Mouse (Mus musculus): ENCODE measurements around the gene Spsb1.
A peak's percentile ranks its signal among the peaks of the same experiment; 100 is the strongest.

The Spsb1 gene

DNA sequence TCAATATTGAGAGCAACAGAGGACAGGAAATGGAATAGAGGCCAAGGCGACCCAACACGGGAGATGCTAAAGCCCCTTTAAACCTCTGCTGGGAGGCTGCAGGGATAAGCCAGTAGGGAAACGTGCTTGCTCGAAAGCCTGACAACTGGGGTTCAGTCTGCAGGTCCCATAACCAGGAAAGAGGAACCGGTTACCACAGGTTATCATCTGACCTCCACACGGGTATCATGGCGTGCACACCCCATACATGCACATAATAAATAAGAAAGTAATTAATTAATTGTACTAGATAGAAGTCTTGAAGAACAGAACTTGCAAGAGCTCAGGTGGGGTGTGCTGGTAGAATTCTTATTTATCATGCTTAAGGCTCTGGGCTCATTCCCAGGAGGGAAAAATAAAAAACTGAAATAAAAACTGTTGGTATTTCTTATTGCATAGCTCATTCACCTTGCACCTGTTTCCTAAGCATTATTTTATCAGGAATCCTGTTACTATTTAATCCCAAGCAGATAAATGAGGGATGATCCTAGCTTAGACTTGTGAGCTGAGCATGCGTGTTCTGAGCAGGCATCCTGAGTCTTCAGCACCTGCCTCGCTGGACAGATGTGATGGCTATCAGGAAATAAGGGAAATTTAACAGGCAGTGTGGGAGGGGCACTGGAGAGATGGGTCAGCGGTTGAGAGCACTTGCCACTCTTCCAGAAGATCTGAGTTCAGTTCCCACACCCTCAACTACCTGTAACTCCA is 32.0 kb upstream of the Spsb1 start:
- no peak for DNase-seq (ENCODE audit: low spot score in 2 of 2)

DNA sequence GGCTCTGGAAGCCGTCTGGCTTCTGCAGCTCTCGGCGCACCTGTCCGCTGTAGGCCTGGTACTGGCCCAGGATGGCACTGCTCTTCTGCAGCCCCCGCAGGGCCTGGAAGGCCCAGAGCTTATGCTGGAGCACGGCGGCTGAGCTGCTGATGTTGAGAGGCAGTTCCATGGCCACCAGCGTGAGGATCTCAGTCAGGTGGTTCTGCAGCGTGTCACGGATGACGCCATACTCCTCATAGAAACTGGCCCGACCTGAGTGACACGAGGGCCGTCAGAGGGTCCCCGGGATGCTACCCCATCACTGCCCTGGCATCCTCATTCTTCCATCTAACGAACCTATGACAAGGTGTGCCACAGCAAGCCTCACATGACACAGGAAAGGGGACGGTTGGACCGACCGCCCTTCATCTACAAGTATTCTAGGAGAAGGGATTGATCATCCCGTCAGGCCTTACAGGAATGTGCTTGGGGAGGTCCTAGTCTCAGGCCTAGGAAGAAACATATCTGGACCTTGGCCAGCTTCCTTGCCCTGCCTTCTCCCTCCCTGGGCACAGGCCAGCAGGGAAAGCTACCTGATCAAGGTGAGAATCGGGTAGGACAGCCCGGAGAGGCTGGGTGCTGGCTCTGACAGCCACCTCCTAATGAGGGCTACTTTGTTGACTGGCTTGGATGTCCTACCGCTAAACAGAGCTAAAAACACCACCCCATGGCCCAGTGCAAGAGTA is 29.2 kb upstream of the Spsb1 start:
- no peak for DNase-seq (ENCODE audit: low spot score in 2 of 2)

DNA sequence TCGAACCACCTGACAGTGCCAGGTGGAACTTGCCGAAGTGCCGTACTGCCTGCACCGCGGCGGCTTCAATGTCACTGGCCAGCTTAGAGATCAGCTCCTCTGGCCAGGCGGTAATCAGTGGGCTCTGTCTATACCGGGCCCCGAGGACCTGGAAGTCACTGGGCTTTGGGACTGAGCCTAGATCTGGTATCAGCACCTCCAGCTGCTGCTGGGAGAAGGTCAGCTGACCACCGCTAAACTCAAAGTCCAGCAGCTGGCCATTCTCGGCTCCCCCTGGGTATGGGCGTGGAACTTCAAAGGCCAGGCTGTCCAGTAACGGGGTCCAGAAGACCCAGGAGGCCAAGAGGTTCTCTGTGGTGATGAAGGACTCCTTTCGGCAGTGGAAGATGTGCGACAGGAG is 27.3 kb upstream of the Spsb1 start:
- DNase-seq (ENCODE audit: low spot score in 2 of 2), result no peak

DNA sequence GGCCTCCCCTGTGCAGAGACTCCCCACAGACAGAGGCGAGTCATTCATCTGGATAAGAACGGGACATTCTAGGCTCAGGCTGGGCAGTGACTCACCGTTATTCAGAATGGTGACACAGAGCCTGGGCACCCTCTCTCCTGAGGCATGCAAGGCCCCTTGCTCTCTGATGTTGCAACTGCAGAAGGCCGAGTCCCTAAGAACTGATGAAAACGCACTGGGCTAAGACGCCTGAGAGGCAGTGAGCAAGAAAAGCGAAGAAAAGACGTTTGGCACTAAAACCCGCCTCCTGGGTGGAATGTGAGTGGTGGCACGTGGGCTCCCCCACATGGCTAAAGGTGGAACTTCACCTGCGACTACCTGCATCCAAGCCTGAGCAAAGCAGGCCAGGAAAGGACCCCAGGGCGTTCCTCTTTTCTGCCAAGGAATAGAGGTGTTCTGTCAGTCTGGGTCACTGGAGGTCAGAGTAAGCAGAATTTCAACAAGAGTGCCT is 25.0 kb upstream of the Spsb1 start:
- peak; percentile 86 to 90 for DNase-seq (ENCODE audit: low spot score in 2 of 2)

DNA sequence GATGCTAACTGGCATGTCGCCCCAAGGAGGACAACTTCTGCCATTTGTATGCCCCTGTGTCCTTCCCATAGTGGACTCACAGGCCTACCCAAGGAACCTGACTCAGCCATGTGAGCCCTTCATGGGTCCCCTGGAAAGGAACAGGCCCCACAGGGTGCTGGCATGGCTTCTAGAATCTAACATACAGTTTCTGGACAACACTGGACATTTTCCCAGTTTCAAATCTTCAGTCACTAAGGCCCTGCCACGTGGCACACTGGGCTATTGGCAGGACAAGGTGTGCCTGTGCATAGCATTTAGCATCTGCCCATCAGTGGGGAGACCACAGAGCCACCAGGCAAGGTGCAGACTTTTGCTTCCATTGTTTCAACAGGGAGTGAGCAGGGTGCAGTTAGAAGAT is 24.0 kb upstream of the Spsb1 start:
- DNase-seq (ENCODE audit: low spot score in 2 of 2), result no peak

DNA sequence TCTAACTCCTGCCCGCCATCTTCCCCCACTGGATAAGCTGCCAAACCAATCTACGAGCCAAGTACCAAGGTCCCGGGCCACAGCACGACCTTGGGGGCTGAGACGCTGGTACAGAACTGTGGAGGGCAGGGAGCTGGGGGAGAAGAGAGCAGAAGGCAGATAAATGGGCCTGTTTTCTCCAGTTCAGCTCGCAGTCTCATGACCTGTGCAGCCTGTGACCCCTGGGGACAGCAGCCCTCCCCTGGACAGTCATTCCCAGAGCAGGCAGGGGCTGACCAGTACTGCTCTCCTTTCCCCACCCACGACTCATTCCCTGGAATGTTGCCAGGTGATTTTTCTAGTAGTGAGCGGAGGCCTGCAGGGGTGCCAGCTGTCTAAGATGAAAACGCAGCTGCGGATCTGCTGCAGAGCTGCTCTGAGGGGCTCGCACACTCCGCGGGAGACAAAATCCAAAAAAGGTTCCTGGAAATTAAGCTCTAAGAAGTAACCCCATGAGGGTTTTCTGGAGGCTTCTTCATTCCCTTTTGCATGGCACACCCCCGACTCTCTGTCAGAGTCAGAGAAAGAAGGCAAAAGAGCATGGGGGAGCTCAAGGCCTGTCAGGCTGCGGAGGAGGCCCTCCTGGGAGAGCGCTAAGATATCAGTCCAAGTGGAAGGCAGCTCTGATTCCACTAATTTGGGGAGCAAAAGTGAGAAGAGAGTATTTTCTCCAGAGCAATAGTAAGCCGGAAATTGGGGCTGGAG is 23.1 kb upstream of the Spsb1 start:
- DNase-seq (ENCODE audit: low spot score in 2 of 2), result peak in 1 of 2 experiments; percentile 58

DNA sequence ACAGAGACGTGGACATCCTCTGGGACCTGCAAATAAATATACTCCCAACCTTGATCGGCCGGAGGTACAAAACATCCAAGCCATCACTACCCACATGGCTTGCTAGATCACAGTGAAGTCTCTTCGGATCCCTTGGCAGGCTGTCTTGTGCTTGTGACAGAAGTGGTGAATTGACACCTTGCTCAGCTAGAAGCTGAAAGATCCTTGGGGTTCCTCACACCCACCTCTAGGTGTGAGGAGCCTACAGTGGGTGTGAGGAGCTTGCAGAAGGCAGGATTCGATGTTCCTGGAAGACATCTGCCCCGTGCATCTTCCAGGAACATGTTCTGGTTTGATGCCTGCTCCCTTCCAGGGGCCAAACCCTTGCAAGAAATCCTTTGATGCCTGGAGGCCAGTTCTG is 22.3 kb upstream of the Spsb1 start:
- no peak for DNase-seq (ENCODE audit: low spot score in 2 of 2)

DNA sequence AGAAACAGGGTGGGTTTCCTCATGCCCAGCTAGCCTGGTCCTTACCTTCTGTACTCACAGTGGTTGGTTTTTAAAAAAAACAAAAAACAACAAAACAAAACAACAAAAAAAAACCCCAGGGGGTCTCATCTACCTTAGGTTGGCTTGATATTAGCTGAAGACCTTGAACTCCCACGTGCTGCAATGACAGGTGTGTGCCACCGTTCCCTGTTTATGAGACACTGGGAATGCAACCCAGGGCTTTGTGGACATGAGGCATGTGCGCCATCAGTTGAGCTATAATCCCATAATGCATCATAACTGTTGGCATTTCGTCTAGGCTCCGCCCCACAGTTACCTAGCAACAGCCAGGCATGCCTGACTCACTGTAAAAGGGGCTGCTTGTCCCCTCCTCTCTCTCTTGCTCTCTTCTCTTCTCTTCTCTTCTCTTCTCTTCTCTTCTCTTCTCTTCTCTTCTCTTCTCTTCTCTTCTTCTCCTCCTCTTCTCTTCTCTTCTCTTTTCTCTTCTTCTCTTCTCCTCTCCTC is 20.9 kb upstream of the Spsb1 start:
- DNase-seq (ENCODE audit: low spot score in 2 of 2), result no peak

DNA sequence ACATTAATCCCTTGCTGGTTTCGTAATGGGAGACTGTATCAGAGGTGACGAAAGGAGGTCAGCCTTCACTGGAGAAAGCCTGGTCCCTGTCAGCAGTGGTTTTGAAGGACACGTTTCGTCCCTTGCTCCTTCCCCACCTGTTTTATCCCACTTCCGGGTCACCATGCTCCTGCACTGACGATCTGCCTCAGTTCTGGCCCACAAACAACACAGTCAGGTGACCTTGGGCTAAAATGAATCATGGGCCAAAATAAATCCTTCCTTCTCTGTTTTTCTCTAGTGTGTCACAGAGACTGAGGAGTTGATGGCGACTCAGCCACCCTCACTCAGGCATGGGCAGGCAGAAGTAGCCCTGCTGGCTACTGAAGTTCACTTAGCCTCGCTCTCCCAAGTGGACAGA is 20.4 kb upstream of the Spsb1 start:
- no peak for DNase-seq (ENCODE audit: low spot score in 2 of 2)

DNA sequence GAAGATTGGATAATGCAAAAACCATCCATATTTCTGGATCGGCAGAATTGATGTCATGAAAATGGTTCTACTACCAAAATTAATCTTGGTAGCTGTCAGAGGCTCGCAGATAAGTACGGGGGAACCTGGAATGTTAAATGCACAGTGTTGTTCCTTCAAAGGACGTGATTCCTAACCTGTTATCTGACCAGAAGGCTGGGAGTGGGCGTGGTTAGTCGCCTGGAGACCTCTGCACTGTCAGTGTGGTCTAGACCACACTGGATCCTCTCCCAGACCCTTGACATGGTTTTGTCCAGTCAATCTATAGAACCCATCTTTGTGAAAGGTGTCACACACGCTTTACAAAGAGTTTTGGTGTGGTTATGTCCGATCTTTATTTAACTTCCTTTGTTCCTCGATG is 16.6 kb upstream of the Spsb1 start:
- DNase-seq (ENCODE audit: low spot score in 2 of 2), result no peak

DNA sequence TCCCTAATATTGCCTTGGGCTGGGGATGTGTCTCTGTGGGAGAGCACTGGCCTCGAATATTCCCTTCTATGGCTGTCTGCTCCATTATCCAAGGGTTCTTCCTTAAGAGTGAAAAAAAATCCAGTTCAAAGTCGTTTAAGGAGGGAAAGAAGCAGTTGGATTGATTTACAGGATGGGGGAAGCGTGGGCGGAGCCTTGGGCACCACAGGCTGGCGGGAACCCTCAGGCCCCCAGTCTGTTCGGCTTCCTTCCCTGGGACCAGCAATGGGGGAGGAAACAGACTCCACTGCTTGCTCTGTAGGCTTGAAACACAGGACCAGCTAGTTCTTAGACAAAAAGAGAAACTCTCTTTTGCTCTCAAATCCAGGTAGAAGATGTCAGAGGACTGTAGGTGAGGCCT is 13.7 kb upstream of the Spsb1 start:
- DNase-seq (ENCODE audit: low spot score in 2 of 2), result no peak

DNA sequence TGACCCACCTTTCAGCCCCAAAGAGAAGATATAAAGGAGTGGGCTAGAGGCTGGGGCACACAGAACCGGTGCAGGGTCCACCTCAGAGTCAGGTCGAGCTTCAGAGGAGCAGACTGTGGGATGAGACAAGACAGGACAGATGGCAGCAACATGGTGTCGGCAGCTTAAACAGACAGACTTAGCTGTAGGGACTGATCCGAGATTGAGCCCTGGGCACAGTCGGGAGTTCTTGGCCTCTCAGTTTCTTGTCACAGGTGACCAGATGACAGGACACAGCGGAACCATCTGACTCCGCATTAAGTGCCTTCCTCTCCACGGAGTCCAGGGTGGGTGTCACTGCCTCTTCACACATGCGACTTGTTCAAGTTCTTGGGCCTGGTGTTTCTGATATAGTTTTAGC is 12.1 kb upstream of the Spsb1 start:
- no peak for DNase-seq (ENCODE audit: low spot score in 2 of 2)

DNA sequence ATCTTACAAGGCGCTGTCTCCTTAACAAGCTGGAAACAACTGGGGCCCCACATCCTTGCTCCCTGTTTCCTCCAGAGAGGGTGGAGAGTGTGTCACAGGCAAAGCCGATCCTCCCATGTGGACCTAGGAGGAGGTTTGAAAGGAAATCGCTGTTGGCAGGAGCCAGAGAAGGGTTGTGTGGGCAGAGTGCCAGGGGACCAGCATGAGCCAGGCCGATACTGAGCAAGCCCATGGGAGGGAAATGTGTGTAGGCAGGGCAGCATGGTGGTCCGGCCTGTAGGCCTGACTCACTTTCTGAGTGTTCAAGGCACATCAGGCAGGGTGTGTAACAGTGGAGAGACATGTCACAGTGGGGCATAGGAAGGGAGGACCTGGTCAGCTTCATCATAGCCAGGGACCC is 11.4 kb upstream of the Spsb1 start:
- DNase-seq (ENCODE audit: low spot score in 2 of 2), result peak; percentile 64 to 72

DNA sequence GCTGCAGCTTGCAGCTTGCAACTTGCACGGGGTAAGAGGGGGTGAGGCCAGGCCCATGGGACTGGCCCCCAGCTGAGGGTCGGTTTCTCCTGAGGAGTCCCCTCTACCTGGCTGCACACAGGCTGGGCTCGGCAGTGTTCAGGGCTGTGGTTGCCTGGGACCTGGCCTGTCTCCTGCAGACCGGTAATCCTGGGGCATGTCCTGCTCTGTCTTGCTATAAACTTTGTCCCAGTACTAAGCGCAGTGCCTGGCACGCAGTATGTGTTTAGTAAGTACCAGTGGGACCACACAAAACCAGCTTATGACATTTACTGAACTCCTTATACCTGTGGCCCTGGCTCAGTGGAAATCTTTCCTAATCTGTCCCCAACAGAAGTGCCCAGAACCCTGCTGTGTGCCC is 10.8 kb upstream of the Spsb1 start:
- DNase-seq (ENCODE audit: low spot score in 2 of 2), result no peak

DNA sequence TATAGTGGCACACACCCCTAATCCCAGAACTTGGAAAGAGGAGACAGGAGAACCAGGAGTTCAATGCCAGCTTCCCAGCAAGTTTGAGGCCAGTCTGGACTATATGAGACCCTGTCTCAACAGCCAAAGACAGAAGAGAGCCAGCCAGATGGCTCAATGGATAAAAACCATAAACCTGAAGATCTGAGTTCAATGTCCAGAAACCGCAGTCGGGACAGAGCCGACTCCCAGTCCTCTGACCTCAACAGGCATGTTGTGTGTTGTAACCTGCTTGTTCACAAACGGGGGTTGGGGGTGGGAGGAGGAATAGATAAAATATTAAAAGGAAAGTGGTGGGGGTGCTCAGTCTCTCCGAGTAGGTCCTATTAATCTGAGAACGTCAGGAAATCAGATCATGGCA is 10.4 kb upstream of the Spsb1 start:
- DNase-seq (ENCODE audit: low spot score in 2 of 2), result no peak

DNA sequence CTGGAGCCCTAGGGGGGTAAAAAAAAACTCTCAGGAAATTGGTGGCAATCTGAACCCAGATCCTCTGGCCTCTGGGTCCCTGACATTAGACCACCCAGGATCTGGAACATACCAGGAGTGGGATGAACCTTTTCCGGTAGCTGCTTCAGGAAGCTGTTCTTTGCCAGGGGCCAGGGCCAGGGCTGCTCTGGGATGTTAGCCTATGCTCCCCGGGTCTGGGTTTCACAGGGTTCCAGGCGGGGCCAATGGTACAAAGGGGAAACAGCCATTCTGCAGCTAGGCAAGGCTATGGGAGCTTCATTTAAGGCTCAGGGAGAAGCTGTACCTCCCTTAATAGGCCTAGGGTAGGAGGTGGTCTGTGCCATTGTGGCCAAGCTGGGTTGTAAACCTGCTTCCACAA is 9.9 kb upstream of the Spsb1 start:
- DNase-seq (ENCODE audit: low spot score in 2 of 2), result no peak

DNA sequence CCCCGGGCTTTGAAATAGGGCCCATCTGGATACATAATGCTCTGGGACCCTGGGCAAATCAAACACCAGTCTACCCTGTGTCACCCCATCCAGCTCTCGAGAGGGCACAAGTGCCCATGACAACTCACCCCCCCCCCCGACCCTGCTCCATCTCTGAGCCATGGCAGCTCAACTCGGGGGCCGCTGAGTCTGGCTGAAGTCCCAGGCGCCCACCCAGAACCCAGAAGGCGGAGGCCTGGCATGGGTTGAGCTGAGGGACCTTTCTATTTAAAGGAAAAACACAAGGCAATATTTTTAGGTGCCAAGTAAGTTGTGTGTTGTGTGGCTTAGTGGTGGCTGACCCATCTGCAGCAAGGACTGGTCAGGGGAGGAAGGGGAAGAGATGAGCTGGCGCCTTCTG is 9.4 kb upstream of the Spsb1 start:
- DNase-seq (ENCODE audit: low spot score in 2 of 2), result no peak

DNA sequence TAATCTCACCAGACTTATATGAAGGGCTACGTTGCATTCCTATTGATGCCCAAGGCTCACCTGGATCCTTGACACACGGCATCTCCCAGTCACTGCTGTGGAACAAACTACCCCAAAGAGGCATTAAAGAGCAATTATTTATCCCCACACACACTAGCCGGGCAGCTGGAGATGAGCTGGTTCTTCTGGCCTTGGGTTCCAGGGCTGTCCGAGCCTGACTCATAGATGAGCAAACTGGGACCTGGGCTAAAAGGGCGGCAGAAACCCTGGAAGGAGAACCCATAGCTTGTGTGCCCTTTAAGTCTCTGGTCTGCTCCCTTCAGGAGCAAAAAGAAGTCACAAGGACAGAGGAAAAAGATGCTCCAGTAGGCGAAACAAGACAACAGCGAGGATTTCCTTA is 5.5 kb upstream of the Spsb1 start:
- DNase-seq (ENCODE audit: low spot score in 2 of 2), result no peak

DNA sequence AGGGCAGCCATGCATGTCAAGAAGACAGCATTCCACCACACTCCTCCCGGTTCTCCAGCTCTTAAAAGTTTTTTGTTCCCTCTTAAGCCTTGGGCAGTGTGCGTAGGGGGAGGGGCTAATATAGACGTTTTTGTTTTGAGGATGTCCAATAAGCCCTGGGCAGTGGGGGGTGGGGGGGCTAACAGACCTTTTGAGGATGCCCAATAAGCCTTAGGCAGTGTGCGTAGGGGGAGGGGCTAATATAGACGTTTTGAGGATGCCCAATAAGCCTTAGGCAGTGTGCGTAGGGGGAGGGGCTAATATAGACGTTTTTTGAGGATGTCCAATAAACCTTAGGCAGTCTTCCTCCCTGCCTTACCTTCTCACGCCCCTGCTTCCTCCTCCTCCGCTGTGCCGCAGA is 5.0 kb upstream of the Spsb1 start:
- DNase-seq (ENCODE audit: low spot score in 2 of 2), result no peak

DNA sequence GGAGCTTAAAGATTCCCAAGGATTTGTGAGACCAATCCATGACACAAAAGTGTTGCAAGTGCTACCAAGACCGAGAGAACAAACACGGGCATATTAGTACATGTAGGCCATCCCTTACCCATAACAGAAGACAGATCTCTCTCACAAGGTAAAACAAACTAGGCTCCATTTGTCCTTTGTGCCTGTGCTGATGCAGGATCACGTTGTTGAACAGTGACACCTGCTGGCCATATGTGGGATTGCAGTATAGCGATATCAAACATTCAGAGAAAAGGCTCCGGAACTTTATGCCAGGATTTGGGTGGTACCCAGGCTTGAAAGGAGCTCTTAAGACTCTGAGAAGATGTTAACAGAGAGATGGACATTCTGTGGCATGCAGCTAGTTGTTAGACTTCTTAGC is 3.7 kb upstream of the Spsb1 start:
- peak; percentile 86 to 88 for DNase-seq (ENCODE audit: low spot score in 2 of 2)

DNA sequence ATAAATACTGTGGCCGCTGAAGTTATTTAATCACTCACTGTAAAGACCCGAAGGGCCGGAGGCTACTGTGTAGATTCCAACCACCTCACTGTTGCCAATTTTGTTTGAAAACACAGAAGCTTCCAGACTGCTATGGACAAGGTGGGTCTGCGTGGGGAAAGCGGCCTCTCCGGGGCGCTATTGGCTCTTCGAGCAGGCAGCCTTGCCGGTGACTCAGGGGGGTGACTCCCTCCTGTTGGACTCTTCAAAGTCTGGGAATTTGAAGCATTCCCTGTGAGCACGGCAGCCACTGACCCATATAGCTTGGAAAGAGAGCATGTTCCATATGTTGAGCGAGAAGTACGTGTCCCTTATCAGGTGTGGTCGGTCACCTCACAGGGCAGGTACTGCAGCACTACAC is 1.2 kb upstream of the Spsb1 start:
- no peak for DNase-seq (ENCODE audit: low spot score in 2 of 2)

DNA sequence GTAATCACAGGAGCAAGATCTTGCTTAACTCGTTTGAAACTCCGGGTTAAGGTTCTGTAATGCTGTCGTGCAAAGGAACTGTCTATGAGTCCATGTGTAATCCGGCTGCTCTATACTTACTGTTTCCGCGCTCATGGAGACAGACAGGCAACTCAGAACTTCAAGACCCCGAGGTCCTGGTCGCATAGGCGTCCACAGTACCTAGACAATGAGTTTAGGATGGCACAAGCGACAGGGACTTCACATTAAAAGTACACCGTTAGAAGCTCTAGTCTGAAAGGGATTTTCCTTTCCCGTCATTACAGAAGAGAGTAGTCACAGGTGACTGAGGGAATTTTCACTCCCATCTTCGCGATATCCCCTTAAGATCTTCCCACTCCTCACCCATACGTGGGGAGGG is 788 bp upstream of the Spsb1 start:
- no peak for DNase-seq (ENCODE audit: low spot score in 2 of 2)

Measured in right cerebral cortex, postnatal 10 days (tissue).